Mouse (Mus musculus) gastrocnemius, postnatal 10 days (tissue): ENCODE data around the gene Krt39. TPM values are rescaled to one million over a fixed set of nuclear protein-coding genes. Genes with fewer than 3 reads are reported as not detected.

Experiments
- DNase-seq: peaks from one replicate; pipeline ENCODE4 v3.0.0; 2021; ENCODE audit warnings: mixed read lengths
- long read RNA-seq, 2 experiments: library from polyadenylated mRNA; stranded (forward); transcript quantifications; one replicate each; pipeline ENCODE4 v2.0.0; 2021
- total RNA-seq, 2 experiments: library from RNA; stranded (reverse); gene quantifications; 2 replicates each; pipeline ENCODE4 v1.2.3; 2021

Gene Krt39
- total RNA-seq = not detected
- long read RNA-seq, experiment 1 = 0 reads
- long read RNA-seq, experiment 2 = 0 reads

GRCm38 (mm10) chr11:99521288-99521860 lies at the start of gene Krt39:
Gene Krt39 (minus strand): TSS chr11:99521338.
- DNase-seq = no peak

- DNase-seq = no peak
Measured at GRCm38 (mm10) chr11:99566530-99566929, 45.4 kb upstream of the Krt39 start, which contains the start of gene Krtap3-1. Gene Krtap3-1 (minus strand): TSS chr11:99566630.

GRCm38 (mm10) chr11:99562580-99562979 lies 41.4 kb upstream of the Krt39 start:
- DNase-seq = no peak

GRCm38 (mm10) chr11:99559366-99559765 lies 38.2 kb upstream of the Krt39 start, which contains the start of gene Gm11939:
Gene Gm11939 (minus strand): TSS chr11:99559466.
- DNase-seq = no peak

- DNase-seq = no peak
Measured at GRCm38 (mm10) chr11:99557976-99558745, 37.0 kb upstream of the Krt39 start.

- no peak for DNase-seq
Measured at GRCm38 (mm10) chr11:99556753-99557152, 35.6 kb upstream of the Krt39 start, which contains the start of gene Krtap3-2. Gene Krtap3-2 (minus strand): TSS chr11:99556853.

GRCm38 (mm10) chr11:99556195-99556594 lies 35.1 kb upstream of the Krt39 start:
- DNase-seq = no peak

- no peak for DNase-seq
Measured at GRCm38 (mm10) chr11:99550765-99551164, 29.6 kb upstream of the Krt39 start, which contains the start of gene Krtap3-3. Gene Krtap3-3 (minus strand): TSS chr11:99550865.

GRCm38 (mm10) chr11:99547892-99548291 lies 26.8 kb upstream of the Krt39 start:
- DNase-seq = no peak

GRCm38 (mm10) chr11:99539721-99540120 lies 18.6 kb upstream of the Krt39 start:
- DNase-seq = peak; percentile 17

GRCm38 (mm10) chr11:99514098-99514497 lies 7.0 kb downstream of the Krt39 start:
- no peak for DNase-seq

- no peak for DNase-seq
Measured at GRCm38 (mm10) chr11:99500095-99500805, 20.9 kb downstream of the Krt39 start.

GRCm38 (mm10) chr11:99496460-99496859 lies 24.7 kb downstream of the Krt39 start:
- DNase-seq = no peak

GRCm38 (mm10) chr11:99494741-99495140 lies 26.4 kb downstream of the Krt39 start:
- DNase-seq = no peak

- no peak for DNase-seq
Measured at GRCm38 (mm10) chr11:99493574-99493850, 27.6 kb downstream of the Krt39 start.

- DNase-seq = no peak
Measured at GRCm38 (mm10) chr11:99492733-99493573, 28.2 kb downstream of the Krt39 start, which contains the start of gene Krt23. Gene Krt23 (minus strand): TSS chr11:99493137.

GRCm38 (mm10) chr11:99491040-99491439 lies 30.1 kb downstream of the Krt39 start:
- no peak for DNase-seq

GRCm38 (mm10) chr11:99490624-99491023 lies 30.5 kb downstream of the Krt39 start:
- no peak for DNase-seq

- no peak for DNase-seq
Measured at GRCm38 (mm10) chr11:99489233-99489632, 31.9 kb downstream of the Krt39 start.

- DNase-seq = no peak
Measured at GRCm38 (mm10) chr11:99474981-99475380, 46.2 kb downstream of the Krt39 start.

GRCm38 (mm10) chr11:99473433-99473832 lies 47.7 kb downstream of the Krt39 start:
- DNase-seq = no peak

- DNase-seq = no peak
Measured at GRCm38 (mm10) chr11:99472405-99472804, 48.7 kb downstream of the Krt39 start.
